Mouse (Mus musculus): Measurements from ENCODE around the gene Als2. TPM values are rescaled to one million over a fixed set of nuclear protein-coding genes. Genes with fewer than 3 reads are reported as not detected.

The Als2 gene
- 1 to 10 TPM; 9.8 to 9.9 TPM for total RNA-seq (2021)
- 2.8 and 4.7 TPM in 2 replicates for polyA plus RNA-seq (2012; rRNA removed)
- long read RNA-seq, full-length matches to known transcripts: 5 of 10 reads
- long read RNA-seq, partial matches to known transcripts: 1 of 10 reads
- long read RNA-seq, other reads (novel, unspliced or antisense): 4 of 10 reads

GRCm38 (mm10) chr1:59236856-59237441, at the start of gene Als2:
Als2 (minus strand) TSS chr1:59237231.
- Histone ChIP-seq H3K79me2 (replicated peaks; ENCODE audit: control insufficient read depth, insufficient read depth, low read length) (no peaks in the 10 kb centered on the region), H3K27ac (peak within 1 kb of the TSS; percentile 89), H3K36me3 (ENCODE audit: control insufficient read depth, insufficient read depth, low read length) (no peaks in the 10 kb centered on the region), H3K27me3 (ENCODE audit: control insufficient read depth, insufficient read depth, low read length) (no peaks in the 10 kb centered on the region), H3K4me3 (peak within 1 kb of the TSS; percentile 88), H3K9ac (ENCODE audit: low read depth, low read length) (peak within 1 kb of the TSS; percentile 84), H3K4me1 (ENCODE audit: control insufficient read depth, insufficient read depth, low read length) (no peaks in the 10 kb centered on the region; the same call in 1 of the 2 replicates)
- TF ChIP-seq EP300 (IDR thresholded peaks at IDR 0.05; ENCODE audit: insufficient read depth, low read depth, low read length) (0 out of 2 replicates have a peak, but pooled peaks have one; percentile 43), CTCF (IDR thresholded peaks at IDR 0.05) (no peak), POLR2A (IDR thresholded peaks at IDR 0.05; ENCODE audit: insufficient read depth, low read depth, low read length) (peak; percentile 66)
- under 1% methylated on average over 58 of the region's 58 CpGs for WGBS
- intact Hi-C loops (cut with DNase I): loop anchor here (5.0 to 10.0 kb wide), 5 partner anchors 165 to 465 kb away; partner anchors contain the start of genes Fzd7, Stradb and Trak2
- peak; percentile 97 to 99 for DNase-seq

GRCm38 (mm10) chr1:59286316-59286850, 49.4 kb upstream of the Als2 start:
- TF ChIP-seq POLR2A (IDR thresholded peaks at IDR 0.05; ENCODE audit: insufficient read depth, low read depth, low read length): no peak
- TF ChIP-seq EP300 (IDR thresholded peaks at IDR 0.05; ENCODE audit: insufficient read depth, low read depth, low read length): no peak
- TF ChIP-seq CTCF (IDR thresholded peaks at IDR 0.05): peak; percentile 54
- Histone ChIP-seq H3K4me1 (ENCODE audit: control insufficient read depth, insufficient read depth, low read length) (no peaks in the 10 kb centered on the region), H3K27me3 (ENCODE audit: control insufficient read depth, insufficient read depth, low read length) (no peaks in the 10 kb centered on the region), H3K36me3 (ENCODE audit: control insufficient read depth, insufficient read depth, low read length) (no peaks in the 10 kb centered on the region), H3K79me2 (replicated peaks; ENCODE audit: control insufficient read depth, insufficient read depth, low read length) (no peaks in the 10 kb centered on the region), H3K4me3 (no peak overlapping the region), H3K9ac (ENCODE audit: low read depth, low read length) (no peak overlapping the region), H3K27ac (no peak overlapping the region)
- no peak for DNase-seq
- intact Hi-C loops (cut with DNase I): no loop called here
- WGBS: 74% methylated on average over 13 of the region's 13 CpGs

- Histone ChIP-seq H3K79me2 (replicated peaks; ENCODE audit: control insufficient read depth, insufficient read depth, low read length) (no peaks in the 10 kb centered on the region), H3K27me3 (ENCODE audit: control insufficient read depth, insufficient read depth, low read length) (no peaks in the 10 kb centered on the region), H3K4me1 (ENCODE audit: control insufficient read depth, insufficient read depth, low read length) (no peaks in the 10 kb centered on the region), H3K27ac (no peak overlapping the region), H3K9ac (ENCODE audit: low read depth, low read length) (no peak overlapping the region), H3K4me3 (no peak overlapping the region), H3K36me3 (ENCODE audit: control insufficient read depth, insufficient read depth, low read length) (no peaks in the 10 kb centered on the region)
- no peak for DNase-seq
- intact Hi-C loops (cut with DNase I): no loop called here
- TF ChIP-seq EP300 (IDR thresholded peaks at IDR 0.05; ENCODE audit: insufficient read depth, low read depth, low read length): no peak
- no peak for TF ChIP-seq CTCF (IDR thresholded peaks at IDR 0.05)
- no peak for TF ChIP-seq POLR2A (IDR thresholded peaks at IDR 0.05; ENCODE audit: insufficient read depth, low read depth, low read length)
- 83% methylated on average over 5 of the region's 5 CpGs for WGBS
Observed at GRCm38 (mm10) chr1:59285880-59286279, 48.8 kb upstream of the Als2 start.

- H3K4me1 ChIP-seq (ENCODE audit: control insufficient read depth, insufficient read depth, low read length): no peaks in the 10 kb centered on the region; the same call in 1 of the 2 replicates
- no peak overlapping the region for H3K27ac ChIP-seq
- no peak for TF ChIP-seq POLR2A (IDR thresholded peaks at IDR 0.05; ENCODE audit: insufficient read depth, low read depth, low read length)
- no peak for TF ChIP-seq EP300 (IDR thresholded peaks at IDR 0.05; ENCODE audit: insufficient read depth, low read depth, low read length)
- no peak for TF ChIP-seq CTCF (IDR thresholded peaks at IDR 0.05)
- intact Hi-C loops (cut with DNase I): no loop called here
- H3K27me3 ChIP-seq (ENCODE audit: control insufficient read depth, insufficient read depth, low read length): no peaks in the 10 kb centered on the region
- no peaks in the 10 kb centered on the region for H3K79me2 ChIP-seq (replicated peaks; ENCODE audit: control insufficient read depth, insufficient read depth, low read length)
- no peaks in the 10 kb centered on the region for H3K36me3 ChIP-seq (ENCODE audit: control insufficient read depth, insufficient read depth, low read length)
- H3K9ac ChIP-seq (ENCODE audit: low read depth, low read length): no peak overlapping the region
- H3K4me3 ChIP-seq: no peak overlapping the region
- 92% methylated on average over 3 of the region's 3 CpGs for WGBS
- DNase-seq: no peak
Observed at GRCm38 (mm10) chr1:59272189-59272588, 35.2 kb upstream of the Als2 start.

- no peak for TF ChIP-seq POLR2A (IDR thresholded peaks at IDR 0.05; ENCODE audit: insufficient read depth, low read depth, low read length)
- Histone ChIP-seq H3K4me3 (no peak overlapping the region), H3K27me3 (ENCODE audit: control insufficient read depth, insufficient read depth, low read length) (no peaks in the 10 kb centered on the region), H3K79me2 (replicated peaks; ENCODE audit: control insufficient read depth, insufficient read depth, low read length) (no peaks in the 10 kb centered on the region), H3K27ac (no peak overlapping the region), H3K36me3 (ENCODE audit: control insufficient read depth, insufficient read depth, low read length) (no peaks in the 10 kb centered on the region), H3K9ac (ENCODE audit: low read depth, low read length) (no peak overlapping the region), H3K4me1 (ENCODE audit: control insufficient read depth, insufficient read depth, low read length) (no peaks in the 10 kb centered on the region; the same call in 1 of the 2 replicates)
- WGBS: 52% methylated on average over 20 of the region's 20 CpGs
- intact Hi-C loops (cut with DNase I): no loop called here
- DNase-seq: peak; percentile 8 to 29
Observed at GRCm38 (mm10) chr1:59269951-59270689, 33.1 kb upstream of the Als2 start.

All from heart, adult 2 months (tissue).